Mouse (Mus musculus) midbrain, embryonic 10.5 days (tissue): Measurements from ENCODE around the gene Nkx2-5. TPM values are rescaled to one million over a fixed set of nuclear protein-coding genes. Genes with fewer than 3 reads are reported as not detected.

Experiments used
- DNase-seq: peaks from one replicate; pipeline ENCODE4 v3.0.0-alpha.2; 2017; ENCODE audit warnings: low spot score
- H3K27ac ChIP-seq: fragments of 300-500 bp; sonication (generic); replicated peaks from 2 replicates; pipeline ENCODE4 v1.5.1; 2016; ENCODE audit warnings: mild to moderate bottlenecking
- H3K27me3 ChIP-seq: fragments of 300-500 bp; sonication (generic); 2 replicates; pipeline ENCODE4 v1.6.1; 2016; ENCODE audit warnings: low read depth, mild to moderate bottlenecking; ENCODE audit not compliant: poor library complexity, severe bottlenecking
- H3K36me3 ChIP-seq: fragments of 300-500 bp; sonication (generic); 2 replicates; pipeline ENCODE4 v1.6.1; 2016; ENCODE audit warnings: mild to moderate bottlenecking, moderate library complexity
- H3K4me1 ChIP-seq: fragments of 300-500 bp; sonication (generic); 2 replicates; pipeline ENCODE4 v1.6.1; 2016
- H3K4me3 ChIP-seq: fragments of 300-500 bp; sonication (generic); 2 replicates; pipeline ENCODE4 v1.5.1; 2016; ENCODE audit warnings: mild to moderate bottlenecking, moderate library complexity
- H3K9me3 ChIP-seq: fragments of 300-500 bp; sonication (generic); replicated peaks from 2 replicates; pipeline ENCODE4 v1.6.1; 2016; ENCODE audit warnings: mild to moderate bottlenecking
- WGBS: fragments of 180-500 bp; shearing (Covaris S2); methylation state at CpG from one replicate; pipeline ENCODE4 v1.1.7; 2016; 5-methylcytosine and 5-hydroxymethylcytosine counted together
- polyA plus RNA-seq: library from polyadenylated mRNA; unstranded; fragments of >200 nt; fragmentation: Nextera tagmentation; extraction: Ambion mirVana; gene quantifications from 2 replicates; pipeline ENCODE4 v1.2.1, GENCODE M21; 2016

Gene Nkx2-5
- polyA plus RNA-seq, 1 experiment from 2014 or later = not detected

DNA sequence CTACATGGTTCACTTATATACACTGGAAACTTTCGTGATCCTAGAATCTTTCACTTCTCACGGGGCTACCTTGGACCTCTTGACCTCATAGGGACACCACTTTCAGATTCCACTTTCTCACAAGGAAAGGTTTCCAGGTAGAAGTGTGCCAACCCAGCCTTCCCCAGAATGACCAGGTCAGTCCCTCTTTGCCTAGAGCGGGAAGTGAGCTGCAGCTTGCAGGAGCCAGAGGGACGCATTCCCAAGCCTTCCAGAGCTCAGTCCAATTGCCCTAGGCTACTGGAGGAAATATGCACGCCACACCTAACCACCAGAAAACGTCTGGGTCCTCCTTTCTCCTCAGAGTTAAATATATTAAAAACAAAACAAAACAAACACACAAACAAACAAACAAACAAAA, 3.4 kb upstream of the Nkx2-5 start:
- Histone ChIP-seq H3K9me3 (no peaks in the 10 kb centered on the region), H3K36me3 (no peaks in the 10 kb centered on the region), H3K27ac (no peak overlapping the region), H3K27me3 (peaks cover 98% of the 10 kb centered on the region), H3K4me3 (no peak overlapping the region), H3K4me1 (peaks cover 23% of the 10 kb centered on the region)
- WGBS = 3% methylated on average over 6 of the region's 6 CpGs
- DNase-seq = peak; percentile 27

GRCm38 (mm10) chr17:26847801-26848200, 3.0 kb upstream of the Nkx2-5 start:
- Histone ChIP-seq H3K36me3 (no peaks in the 10 kb centered on the region), H3K4me1 (peaks cover 23% of the 10 kb centered on the region), H3K9me3 (no peaks in the 10 kb centered on the region), H3K27ac (no peak overlapping the region), H3K27me3 (peaks cover 98% of the 10 kb centered on the region), H3K4me3 (no peak overlapping the region)
- 3% methylated on average over 5 of the region's 5 CpGs for WGBS
- DNase-seq = no peak

GRCm38 (mm10) chr17:26846411-26846810, 1.6 kb upstream of the Nkx2-5 start:
- H3K27ac ChIP-seq = no peak overlapping the region
- no peaks in the 10 kb centered on the region for H3K36me3 ChIP-seq
- H3K4me3 ChIP-seq = no peak overlapping the region
- 5% methylated on average over 8 of the region's 8 CpGs for WGBS
- no peaks in the 10 kb centered on the region for H3K9me3 ChIP-seq
- H3K4me1 ChIP-seq = peaks cover 24% of the 10 kb centered on the region
- DNase-seq = no peak
- peaks cover 98% of the 10 kb centered on the region for H3K27me3 ChIP-seq

- Histone ChIP-seq H3K36me3 (no peaks in the 10 kb centered on the region), H3K4me3 (no peak overlapping the region), H3K4me1 (peaks cover 23% of the 10 kb centered on the region), H3K9me3 (no peaks in the 10 kb centered on the region), H3K27me3 (peaks cover 98% of the 10 kb centered on the region), H3K27ac (no peak overlapping the region)
- WGBS = 4% methylated on average over 14 of the region's 14 CpGs
- peak; percentile 29 for DNase-seq
These were observed 591 bp upstream of the Nkx2-5 start for GRCm38 (mm10) chr17:26845149-26846050.

GRCm38 (mm10) chr17:26844371-26844851, 398 bp downstream of the Nkx2-5 start:
- DNase-seq = peak; percentile 57
- WGBS = under 1% methylated on average over 36 of the region's 36 CpGs
- Histone ChIP-seq H3K9me3 (no peaks in the 10 kb centered on the region), H3K36me3 (no peaks in the 10 kb centered on the region), H3K27me3 (peaks cover 98% of the 10 kb centered on the region), H3K4me3 (peak overlapping the region; percentile 23), H3K27ac (no peak overlapping the region), H3K4me1 (peaks cover 15% of the 10 kb centered on the region)

DNA sequence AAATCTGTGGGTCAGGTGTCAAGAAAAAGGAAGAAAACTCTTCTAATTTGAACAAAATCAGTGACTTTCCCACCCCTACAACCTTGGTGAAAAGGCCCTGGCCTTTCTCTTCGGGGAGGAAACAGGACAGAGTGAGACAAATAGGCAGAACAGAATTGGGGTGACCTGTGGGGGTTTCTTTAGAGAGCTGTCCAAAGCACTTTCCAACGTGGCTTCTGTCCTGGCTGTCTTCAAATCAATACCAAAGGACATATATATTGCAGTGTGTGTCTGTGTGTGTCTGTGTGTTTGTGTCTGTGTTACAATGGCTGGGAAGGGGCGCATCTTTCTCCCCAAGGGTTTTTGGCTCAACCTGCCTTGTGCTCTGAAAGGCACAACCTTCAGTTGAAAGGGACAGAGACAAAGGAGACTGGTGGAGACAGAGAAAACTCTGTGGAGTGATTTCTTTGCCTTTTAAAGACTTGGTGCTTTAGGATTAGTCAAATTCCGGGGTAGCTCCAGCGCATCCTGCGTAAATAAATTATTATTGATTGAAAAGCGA, 1.0 kb downstream of the Nkx2-5 start:
- DNase-seq = peak; percentile 31
- H3K27ac ChIP-seq = no peak overlapping the region
- H3K36me3 ChIP-seq = no peaks in the 10 kb centered on the region
- no peak overlapping the region for H3K4me3 ChIP-seq
- H3K9me3 ChIP-seq = no peaks in the 10 kb centered on the region
- peaks cover 100% of the 10 kb centered on the region for H3K27me3 ChIP-seq
- H3K4me1 ChIP-seq = peaks cover 21% of the 10 kb centered on the region
- under 1% methylated on average over 7 of the region's 7 CpGs for WGBS

DNA sequence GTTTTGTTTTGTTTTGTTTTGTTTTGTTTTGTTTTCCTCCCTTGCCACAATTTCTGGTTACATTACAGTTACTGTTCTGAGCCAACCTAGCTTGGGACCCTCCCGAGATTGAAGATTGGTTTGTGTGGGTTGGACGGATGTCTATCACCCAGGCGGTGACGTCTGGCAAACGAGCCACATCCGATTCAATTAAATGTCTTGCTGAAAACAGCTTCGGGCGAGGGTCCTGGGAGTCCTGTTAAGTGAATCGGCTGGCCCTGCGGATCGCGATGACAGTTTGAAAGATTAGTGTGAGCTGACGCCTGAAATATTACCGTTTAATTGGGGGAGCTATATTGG, 1.6 kb downstream of the Nkx2-5 start:
- peaks cover 100% of the 10 kb centered on the region for H3K27me3 ChIP-seq
- whole genome bisulfite sequencing = under 1% methylated on average over 14 of the region's 14 CpGs
- peaks cover 22% of the 10 kb centered on the region for H3K4me1 ChIP-seq
- H3K4me3 ChIP-seq = no peak overlapping the region
- H3K36me3 ChIP-seq = no peaks in the 10 kb centered on the region
- no peaks in the 10 kb centered on the region for H3K9me3 ChIP-seq
- no peak overlapping the region for H3K27ac ChIP-seq
- peak; percentile 39 for DNase-seq

DNA sequence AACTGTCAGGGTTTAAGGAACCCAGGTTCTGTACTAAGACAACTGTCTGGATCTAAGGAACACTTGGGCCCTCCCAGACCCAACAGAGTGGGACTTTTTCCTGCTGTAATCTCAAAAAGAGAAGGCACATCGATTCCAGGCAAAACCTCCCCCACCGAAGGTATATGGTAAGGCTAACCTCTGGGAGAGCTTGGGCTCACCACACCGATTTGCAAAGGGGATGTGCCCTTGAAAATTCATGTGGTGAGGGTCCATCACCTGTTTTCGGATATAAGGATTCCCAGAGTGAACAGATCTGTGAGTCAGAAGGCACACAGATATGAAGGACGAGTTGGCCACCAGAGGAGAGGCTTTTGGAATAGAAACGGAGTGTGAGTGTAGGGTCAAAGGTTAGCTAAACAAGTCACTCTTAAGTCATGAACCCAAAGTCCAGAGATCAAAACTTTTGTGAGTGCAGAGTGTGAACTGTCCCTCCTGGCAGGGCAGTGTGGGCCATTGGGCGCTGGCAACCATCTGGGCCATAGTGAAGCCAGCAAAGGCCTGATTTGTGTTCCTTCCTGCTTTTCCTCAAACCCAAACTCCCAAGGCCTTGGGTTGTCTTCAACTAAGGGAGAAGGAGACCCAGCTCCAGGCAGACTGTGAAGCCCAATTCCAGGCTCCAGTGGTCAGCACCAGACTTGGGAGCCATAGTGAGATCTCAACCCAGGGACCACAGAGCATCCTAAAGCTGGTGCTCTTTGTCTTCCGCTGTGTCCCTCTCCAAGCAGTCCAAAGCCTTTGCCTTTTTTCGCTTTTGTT, 2.2 kb downstream of the Nkx2-5 start:
- Histone ChIP-seq H3K9me3 (no peaks in the 10 kb centered on the region), H3K4me1 (peaks cover 22% of the 10 kb centered on the region), H3K4me3 (no peak overlapping the region), H3K27ac (no peak overlapping the region), H3K27me3 (peaks cover 100% of the 10 kb centered on the region), H3K36me3 (no peaks in the 10 kb centered on the region)
- 3% methylated on average over 9 of the region's 9 CpGs for WGBS
- DNase-seq = no peak

DNA sequence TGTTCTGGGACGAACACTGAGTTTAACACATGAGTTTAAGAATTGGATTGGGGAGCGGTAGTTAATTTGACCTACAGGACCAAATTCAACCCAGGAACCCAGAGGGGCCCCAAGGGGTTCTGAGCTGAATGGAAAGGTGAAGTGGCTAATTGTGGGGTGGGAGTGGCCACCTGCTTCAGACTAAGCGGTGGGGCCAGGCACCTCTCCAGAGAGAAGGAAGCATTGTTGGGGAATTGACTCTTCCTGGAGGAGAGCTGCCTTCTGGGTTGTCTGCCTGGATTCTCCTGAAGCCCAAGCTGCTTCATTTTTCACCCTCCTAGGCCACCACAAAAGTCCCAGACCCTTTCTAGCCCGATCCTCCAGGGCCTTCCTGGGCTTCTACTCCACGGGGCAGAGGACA, 2.8 kb downstream of the Nkx2-5 start:
- Histone ChIP-seq H3K36me3 (no peaks in the 10 kb centered on the region), H3K4me3 (no peak overlapping the region), H3K27me3 (peaks cover 100% of the 10 kb centered on the region), H3K27ac (no peak overlapping the region), H3K4me1 (peaks cover 22% of the 10 kb centered on the region), H3K9me3 (no peaks in the 10 kb centered on the region)
- DNase-seq = no peak
- 0% methylated on average over 5 of the region's 5 CpGs for WGBS

DNA sequence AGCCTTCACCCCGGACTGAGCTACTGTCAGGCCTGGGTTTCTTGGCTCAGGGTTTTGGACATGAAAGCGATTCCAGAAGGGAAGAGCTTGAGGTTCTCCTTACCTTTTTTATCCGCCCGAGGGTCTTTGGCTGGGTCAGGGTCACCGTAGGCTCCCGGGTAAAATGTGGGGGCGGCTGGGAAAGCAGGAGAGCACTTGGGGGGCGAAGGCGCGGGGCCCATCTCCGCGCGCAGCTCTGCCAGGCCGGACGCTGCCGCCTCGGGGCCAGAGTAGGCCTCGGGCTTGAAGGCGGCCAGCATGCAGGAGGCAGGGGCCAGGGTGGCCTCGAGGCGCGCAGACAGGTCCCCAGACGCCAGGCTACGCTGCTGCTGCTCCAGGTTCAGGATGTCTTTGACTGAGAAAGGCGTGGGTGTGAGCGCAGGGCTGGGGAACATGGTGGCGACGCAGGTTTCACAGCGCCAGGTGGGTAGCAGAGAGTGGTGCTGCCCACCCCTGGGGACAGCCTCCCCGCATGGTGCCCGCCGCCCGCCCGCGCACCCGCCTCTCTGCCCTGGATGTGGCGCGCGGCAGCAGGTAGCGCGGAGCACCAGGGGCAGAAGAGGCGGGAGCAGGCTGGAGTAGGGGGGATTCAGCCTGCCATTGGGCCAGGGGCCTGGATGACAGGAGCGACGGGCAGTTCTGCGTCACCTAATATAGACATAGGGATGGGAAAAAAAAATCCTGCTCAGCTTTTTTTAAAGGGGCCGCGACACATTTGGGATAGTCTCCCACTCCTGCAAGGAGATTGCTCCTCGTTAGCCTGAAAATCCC, 3.7 kb downstream of the Nkx2-5 start:
- peak; percentile 38 for DNase-seq
- Histone ChIP-seq H3K36me3 (no peaks in the 10 kb centered on the region), H3K4me3 (peak overlapping the region; percentile 27; the same call in 1 of the 2 replicates), H3K27me3 (peaks cover 100% of the 10 kb centered on the region), H3K9me3 (no peaks in the 10 kb centered on the region), H3K27ac (no peak overlapping the region), H3K4me1 (peaks cover 22% of the 10 kb centered on the region)
- WGBS = under 1% methylated on average over 48 of the region's 48 CpGs

DNA sequence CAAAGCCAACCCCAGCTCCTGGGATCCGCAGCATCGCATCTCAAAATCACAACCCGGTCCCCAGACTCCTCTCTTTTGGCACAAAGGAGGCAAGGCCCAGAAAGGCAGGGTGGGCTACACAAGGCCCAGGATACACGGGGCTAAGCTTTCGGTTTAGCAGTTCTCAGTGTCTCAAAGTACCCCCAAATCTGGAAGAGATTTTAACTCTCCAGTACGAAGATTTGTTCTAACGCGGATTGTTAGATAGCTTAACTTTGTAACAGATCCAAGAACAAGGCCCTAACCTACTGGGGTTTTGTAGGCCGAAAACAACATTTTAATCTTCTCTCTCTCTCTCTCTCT, 4.4 kb downstream of the Nkx2-5 start:
- no peak for DNase-seq
- 2% methylated on average over 9 of the region's 9 CpGs for WGBS

More for the DNA sequence above, 4.4 kb downstream of the Nkx2-5 start:
- peaks cover 100% of the 10 kb centered on the region for H3K27me3 ChIP-seq
- H3K27ac ChIP-seq = no peak overlapping the region
- H3K4me3 ChIP-seq = no peak overlapping the region
- H3K9me3 ChIP-seq = no peaks in the 10 kb centered on the region
- peaks cover 22% of the 10 kb centered on the region for H3K4me1 ChIP-seq
- no peaks in the 10 kb centered on the region for H3K36me3 ChIP-seq
